Mouse (Mus musculus): ENCODE results near the gene Rpusd3. TPM values are rescaled to one million over a fixed set of nuclear protein-coding genes. Genes with fewer than 3 reads are reported as not detected.
A peak's percentile ranks its signal among the peaks of the same experiment; 100 is the strongest.

The Rpusd3 gene
- polyA plus RNA-seq, 1 experiment, result 9.0 TPM

DNA sequence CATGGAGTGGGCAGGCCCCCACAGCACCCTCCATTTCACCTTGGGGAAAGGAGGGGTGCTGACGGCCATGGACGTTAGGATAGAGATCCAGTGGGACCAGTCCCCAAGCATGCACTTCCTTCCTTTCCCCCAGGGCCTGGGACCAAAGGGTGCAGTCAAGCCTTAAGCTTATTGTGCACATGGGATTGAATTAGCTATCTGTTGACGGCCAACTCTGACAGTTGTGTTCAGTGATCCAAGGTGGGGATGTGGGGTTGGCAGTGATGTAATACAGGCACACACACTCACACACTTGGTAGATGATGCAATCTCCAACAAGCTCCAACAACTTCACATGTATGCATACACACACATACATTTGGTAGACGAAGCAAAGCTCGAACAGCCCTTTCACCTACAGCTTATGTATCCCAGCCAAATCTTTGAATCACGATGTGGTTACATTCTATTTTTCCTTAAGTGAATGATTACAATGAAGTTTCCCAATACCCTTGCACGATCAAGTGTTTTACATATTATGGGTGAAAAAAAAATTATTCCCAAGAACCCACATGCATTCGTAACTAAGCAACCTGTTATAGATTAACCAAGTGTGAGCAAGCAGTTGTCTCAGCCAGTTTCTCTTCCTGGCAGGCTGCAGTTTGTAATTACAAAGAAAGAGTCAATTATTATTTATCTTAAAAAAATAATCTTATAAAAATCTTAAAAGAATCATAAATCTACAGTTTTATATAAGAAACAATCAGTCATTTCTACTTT lies 25.2 kb upstream of the Rpusd3 start:
- Histone ChIP-seq H3K27me3 (ENCODE audit: control insufficient read depth) (no peaks in the 10 kb centered on the region), H3K4me1 (ENCODE audit: control insufficient read depth) (peaks cover 19% of the 10 kb centered on the region), H3K36me3 (ENCODE audit: control insufficient read depth) (peaks cover 30% of the 10 kb centered on the region), H3K4me3 (replicated peaks) (no peak overlapping the region), H3K9me3 (ENCODE audit: control insufficient read depth, low read length) (no peaks in the 10 kb centered on the region)
- TF ChIP-seq TAL1 (IDR thresholded peaks at IDR 0.05; ENCODE audit: low read length) (no peak), GATA1 (IDR thresholded peaks at IDR 0.05; ENCODE audit: low read length) (no peak)

DNA sequence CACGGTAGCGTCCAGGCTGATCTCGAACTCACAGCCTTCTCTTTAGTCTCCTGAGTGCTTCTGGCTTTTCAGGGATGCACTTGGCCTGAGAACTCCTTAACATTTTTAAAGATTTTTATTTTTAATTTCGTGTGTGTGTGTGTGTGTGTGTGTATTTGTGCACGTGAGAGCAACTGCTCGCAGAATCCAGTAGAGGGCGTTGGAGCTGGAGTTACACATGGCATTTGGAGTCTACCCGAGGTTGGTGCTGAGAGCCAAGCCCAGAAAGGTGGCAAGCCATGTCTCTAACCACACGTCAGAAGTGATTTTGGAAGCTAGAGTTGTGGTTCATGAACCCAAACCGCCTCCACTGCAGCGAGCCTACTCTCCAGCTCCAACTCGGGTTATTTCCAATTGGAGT lies 24.0 kb upstream of the Rpusd3 start:
- H3K27me3 ChIP-seq (ENCODE audit: control insufficient read depth), result no peaks in the 10 kb centered on the region
- H3K4me3 ChIP-seq (replicated peaks), result peak overlapping the region; percentile 74
- peaks cover 22% of the 10 kb centered on the region for H3K36me3 ChIP-seq (ENCODE audit: control insufficient read depth)
- H3K9me3 ChIP-seq (ENCODE audit: control insufficient read depth, low read length), result no peaks in the 10 kb centered on the region
- H3K4me1 ChIP-seq (ENCODE audit: control insufficient read depth), result peaks cover 19% of the 10 kb centered on the region
- no peak for TF ChIP-seq GATA1 (IDR thresholded peaks at IDR 0.05; ENCODE audit: low read length)
- TF ChIP-seq TAL1 (IDR thresholded peaks at IDR 0.05; ENCODE audit: low read length), result no peak

DNA sequence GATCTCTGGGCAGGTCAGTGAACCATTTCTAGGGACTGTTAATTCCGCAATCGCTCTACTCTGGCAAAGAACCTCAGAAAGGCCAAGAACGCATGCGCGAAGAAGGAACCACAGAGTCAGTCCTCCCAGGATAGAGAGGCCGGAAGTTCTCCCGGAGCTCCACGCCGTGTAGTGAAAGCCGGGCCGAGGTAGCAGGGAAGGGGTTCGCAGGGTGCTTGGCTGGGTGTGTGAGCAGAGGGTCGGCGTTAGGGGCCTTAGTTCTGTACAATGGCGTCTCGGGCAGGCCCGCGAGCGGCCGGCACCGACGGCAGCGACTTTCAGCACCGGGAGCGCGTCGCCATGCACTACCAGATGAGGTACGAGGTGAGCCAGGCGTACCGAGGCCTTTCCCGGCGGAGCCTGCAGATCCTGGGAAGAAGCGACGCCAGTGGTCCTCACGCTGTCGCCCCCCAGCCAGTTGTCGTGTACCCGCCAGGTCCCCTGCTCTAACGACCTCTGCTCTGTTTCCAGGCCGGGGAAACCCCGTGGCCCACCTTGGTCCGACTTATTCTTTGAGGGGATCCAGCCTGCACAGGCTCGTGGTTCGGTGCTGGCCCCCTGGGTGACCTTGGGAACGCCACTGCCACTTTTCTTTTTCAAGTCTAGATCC lies 23.4 kb upstream of the Rpusd3 start, which contains the start of gene Jagn1:
Gene Jagn1, plus strand, starts transcription at position 128 of the 649 bp plus-strand sequence.
- Histone ChIP-seq H3K4me3 (replicated peaks) (peak within 1 kb of the TSS; percentile 74), H3K9me3 (ENCODE audit: control insufficient read depth, low read length) (no peaks in the 10 kb centered on the region), H3K27me3 (ENCODE audit: control insufficient read depth) (no peaks in the 10 kb centered on the region), H3K4me1 (ENCODE audit: control insufficient read depth) (peaks cover 19% of the 10 kb centered on the region), H3K36me3 (ENCODE audit: control insufficient read depth) (peaks cover 17% of the 10 kb centered on the region)
- TF ChIP-seq GATA1 (IDR thresholded peaks at IDR 0.05; ENCODE audit: low read length) (no peak), TAL1 (IDR thresholded peaks at IDR 0.05; ENCODE audit: low read length) (no peak)

DNA sequence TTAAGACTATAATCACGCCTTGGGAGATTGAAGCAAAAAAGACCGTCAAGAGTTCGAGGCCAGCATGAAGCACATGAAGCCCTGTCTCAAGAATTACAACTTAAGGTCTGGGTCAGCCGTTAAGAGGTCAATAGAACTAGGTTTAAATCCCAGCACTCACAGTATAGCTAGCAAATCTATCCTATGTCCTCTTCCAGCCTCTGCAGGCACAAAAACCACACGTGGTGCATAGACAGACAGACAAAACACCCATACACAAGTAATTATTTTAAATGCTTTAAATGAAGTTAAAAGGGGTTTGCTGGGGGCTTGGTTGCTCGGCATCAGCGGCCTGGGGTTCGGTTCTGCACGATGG lies 22.9 kb upstream of the Rpusd3 start:
- Histone ChIP-seq H3K27me3 (ENCODE audit: control insufficient read depth) (no peaks in the 10 kb centered on the region), H3K9me3 (ENCODE audit: control insufficient read depth, low read length) (no peaks in the 10 kb centered on the region), H3K36me3 (ENCODE audit: control insufficient read depth) (peaks cover 12% of the 10 kb centered on the region), H3K4me3 (replicated peaks) (peak overlapping the region; percentile 74), H3K4me1 (ENCODE audit: control insufficient read depth) (peaks cover 19% of the 10 kb centered on the region)
- TF ChIP-seq GATA1 (IDR thresholded peaks at IDR 0.05; ENCODE audit: low read length) (no peak), TAL1 (IDR thresholded peaks at IDR 0.05; ENCODE audit: low read length) (no peak)

DNA sequence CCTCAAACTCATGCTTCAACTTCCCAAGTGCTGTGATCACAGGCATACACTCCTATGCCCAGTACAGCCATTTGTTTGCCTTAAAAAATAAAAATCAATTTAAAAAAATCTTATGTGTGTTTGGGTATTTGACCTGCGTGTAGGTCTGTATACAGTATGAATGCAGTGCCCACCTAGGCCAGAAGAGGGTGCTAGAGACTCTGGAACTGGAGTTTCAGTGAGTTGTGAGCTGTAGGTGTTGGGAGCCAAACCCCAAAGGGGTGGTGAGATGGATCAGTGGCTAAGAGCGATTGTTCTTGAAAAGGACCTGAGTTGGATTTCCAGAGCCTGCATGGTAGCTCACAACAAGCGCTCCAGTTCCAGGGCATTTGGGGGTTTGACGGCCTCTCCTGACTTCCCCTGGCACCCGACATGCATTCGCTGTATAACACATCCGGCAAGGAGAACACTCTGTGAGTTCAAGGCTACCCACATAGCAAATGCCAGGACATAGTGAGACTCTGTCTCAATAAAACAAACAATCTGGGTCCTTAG lies 22.1 kb upstream of the Rpusd3 start:
- no peak overlapping the region for H3K4me3 ChIP-seq (replicated peaks)
- no peaks in the 10 kb centered on the region for H3K27me3 ChIP-seq (ENCODE audit: control insufficient read depth)
- peaks cover 4% of the 10 kb centered on the region for H3K36me3 ChIP-seq (ENCODE audit: control insufficient read depth)
- H3K4me1 ChIP-seq (ENCODE audit: control insufficient read depth), result peaks cover 19% of the 10 kb centered on the region
- H3K9me3 ChIP-seq (ENCODE audit: control insufficient read depth, low read length), result no peaks in the 10 kb centered on the region
- no peak for TF ChIP-seq TAL1 (IDR thresholded peaks at IDR 0.05; ENCODE audit: low read length)
- no peak for TF ChIP-seq GATA1 (IDR thresholded peaks at IDR 0.05; ENCODE audit: low read length)

DNA sequence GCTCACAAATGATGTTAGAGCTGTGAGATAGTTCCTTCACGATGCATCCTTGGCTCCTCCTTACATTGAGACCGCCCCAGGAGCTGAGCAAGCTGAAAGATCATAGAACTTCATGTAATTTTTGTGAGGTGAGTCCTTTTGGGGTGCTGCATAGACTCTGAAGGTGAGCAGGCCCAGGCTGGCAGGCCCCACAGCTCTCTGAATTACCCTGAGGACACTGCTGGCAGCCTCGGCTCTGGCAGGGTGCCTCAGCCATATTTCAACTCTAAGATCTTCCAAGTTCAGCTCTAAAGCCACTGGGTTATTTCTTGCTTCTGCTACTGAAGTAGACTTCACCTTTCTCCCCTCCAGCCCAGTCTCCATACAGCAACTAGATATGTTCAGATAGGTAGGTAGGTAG lies 21.5 kb upstream of the Rpusd3 start:
- TF ChIP-seq TAL1 (IDR thresholded peaks at IDR 0.05; ENCODE audit: low read length) (no peak), GATA1 (IDR thresholded peaks at IDR 0.05; ENCODE audit: low read length) (no peak)
- H3K36me3 ChIP-seq (ENCODE audit: control insufficient read depth), result peaks cover 2% of the 10 kb centered on the region; the same call in 1 of the 2 replicates
- H3K4me1 ChIP-seq (ENCODE audit: control insufficient read depth), result peaks cover 19% of the 10 kb centered on the region
- H3K9me3 ChIP-seq (ENCODE audit: control insufficient read depth, low read length), result no peaks in the 10 kb centered on the region
- no peak overlapping the region for H3K4me3 ChIP-seq (replicated peaks)
- no peaks in the 10 kb centered on the region for H3K27me3 ChIP-seq (ENCODE audit: control insufficient read depth)

DNA sequence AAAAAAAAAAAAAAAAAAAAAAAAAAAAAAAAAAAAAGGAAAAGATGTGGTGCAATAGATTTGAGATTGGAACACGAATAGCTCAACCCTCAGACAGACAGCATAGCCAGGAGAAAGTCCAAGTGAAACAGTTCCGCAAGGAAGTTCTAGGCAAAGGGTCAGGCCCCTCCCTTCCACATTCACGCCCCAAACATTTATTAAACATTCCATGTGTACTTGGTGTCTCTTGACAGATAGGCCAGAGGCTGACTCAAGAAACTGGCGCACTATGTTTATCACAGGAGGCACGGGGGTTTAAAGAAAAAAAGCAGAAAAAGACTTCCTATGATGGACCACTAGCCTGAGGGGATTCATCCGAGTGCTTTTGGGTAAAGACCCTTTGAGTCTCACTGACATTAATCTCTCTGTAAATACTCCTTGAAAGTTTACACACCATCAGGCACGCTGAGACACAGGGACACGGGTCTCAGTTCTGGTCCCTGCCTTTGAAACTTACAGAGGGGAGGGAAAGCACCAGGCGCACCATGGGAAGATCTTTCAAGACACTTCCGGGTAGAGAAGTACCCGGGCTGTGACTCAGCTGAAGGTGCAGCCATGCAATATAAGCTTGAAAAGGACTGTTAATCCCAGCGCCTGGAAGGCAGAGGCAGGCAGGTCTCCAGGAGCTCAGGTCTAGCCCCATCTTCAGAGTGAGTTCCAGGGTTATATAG lies 19.7 kb upstream of the Rpusd3 start:
- Histone ChIP-seq H3K36me3 (ENCODE audit: control insufficient read depth) (no peaks in the 10 kb centered on the region), H3K27me3 (ENCODE audit: control insufficient read depth) (no peaks in the 10 kb centered on the region), H3K4me3 (replicated peaks) (no peak overlapping the region), H3K9me3 (ENCODE audit: control insufficient read depth, low read length) (no peaks in the 10 kb centered on the region), H3K4me1 (ENCODE audit: control insufficient read depth) (peaks cover 19% of the 10 kb centered on the region)
- TF ChIP-seq TAL1 (IDR thresholded peaks at IDR 0.05; ENCODE audit: low read length) (no peak; the same call in 2 of the 3 replicates), GATA1 (IDR thresholded peaks at IDR 0.05; ENCODE audit: low read length) (no peak)

DNA sequence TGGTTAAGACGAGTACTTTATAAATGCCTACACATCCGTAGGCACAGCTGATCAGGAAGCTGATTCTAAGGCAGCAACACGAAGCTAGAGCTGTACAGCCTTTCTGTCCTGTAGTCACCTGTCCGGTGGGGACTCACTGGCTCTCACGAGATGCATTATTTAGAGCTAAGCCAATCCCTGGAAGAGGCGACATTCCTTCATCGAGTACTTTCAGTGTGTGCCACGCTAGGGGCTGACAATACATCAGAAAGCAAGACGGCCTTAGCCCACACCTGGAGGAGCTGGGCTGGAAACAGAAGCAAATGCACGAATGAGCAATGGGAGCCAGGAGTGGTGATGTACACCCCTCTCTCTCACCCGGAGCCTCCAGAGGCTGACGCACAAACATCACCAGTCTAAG lies 18.0 kb upstream of the Rpusd3 start:
- Histone ChIP-seq H3K27me3 (ENCODE audit: control insufficient read depth) (no peaks in the 10 kb centered on the region), H3K9me3 (ENCODE audit: control insufficient read depth, low read length) (no peaks in the 10 kb centered on the region), H3K4me3 (replicated peaks) (no peak overlapping the region), H3K4me1 (ENCODE audit: control insufficient read depth) (peaks cover 6% of the 10 kb centered on the region), H3K36me3 (ENCODE audit: control insufficient read depth) (no peaks in the 10 kb centered on the region)
- TF ChIP-seq GATA1 (IDR thresholded peaks at IDR 0.05; ENCODE audit: low read length) (no peak), TAL1 (IDR thresholded peaks at IDR 0.05; ENCODE audit: low read length) (no peak)
